Mouse (Mus musculus): Measurements from ENCODE around the gene Gm2115. TPM values are rescaled to one million over a fixed set of nuclear protein-coding genes. Genes with fewer than 3 reads are reported as not detected.

The Gm2115 gene
- polyA plus RNA-seq, 1 experiment from 2014 or later: 0.25 TPM

DNA sequence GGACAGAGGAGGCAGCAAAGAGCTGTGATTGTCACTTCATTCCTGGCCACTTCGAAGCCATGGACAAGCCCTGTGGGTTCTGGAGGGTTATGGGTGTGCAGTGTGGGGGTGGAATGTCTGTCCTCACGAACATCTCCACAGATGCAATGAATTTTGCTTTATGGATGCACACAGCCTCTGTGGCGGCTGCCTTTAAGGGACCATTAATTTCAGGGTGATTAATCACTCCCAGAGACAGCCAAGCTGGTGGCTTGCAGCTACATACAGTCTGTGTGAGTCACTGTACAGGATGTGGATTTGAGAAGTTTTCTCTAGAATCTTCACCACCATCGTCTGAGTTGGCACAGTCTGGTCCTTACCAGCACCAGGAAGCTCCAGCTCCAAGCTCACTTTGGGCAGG lies 17.9 kb downstream of the Gm2115 start:
- no peaks in the 10 kb centered on the region for H3K4me1 ChIP-seq (replicated peaks)
- no peaks in the 10 kb centered on the region for H3K36me3 ChIP-seq
- no peak overlapping the region for H3K4me2 ChIP-seq
- no peak for ATAC-seq (ENCODE audit: insufficient number of reproducible peaks, insufficient read depth, low FRiP score, low TSS enrichment, low read depth)
- H3K9me3 ChIP-seq: no peaks in the 10 kb centered on the region
- 0 out of 2 replicates have a peak, but pooled peaks cover 3% of the 10 kb centered on the region for H3K27me3 ChIP-seq
- no peak overlapping the region for H3K4me3 ChIP-seq (replicated peaks)
- WGBS: 50% methylated on average over 4 of the region's 4 CpGs
- H3K27ac ChIP-seq: no peak overlapping the region
- no peak overlapping the region for H3K9ac ChIP-seq (replicated peaks)

DNA sequence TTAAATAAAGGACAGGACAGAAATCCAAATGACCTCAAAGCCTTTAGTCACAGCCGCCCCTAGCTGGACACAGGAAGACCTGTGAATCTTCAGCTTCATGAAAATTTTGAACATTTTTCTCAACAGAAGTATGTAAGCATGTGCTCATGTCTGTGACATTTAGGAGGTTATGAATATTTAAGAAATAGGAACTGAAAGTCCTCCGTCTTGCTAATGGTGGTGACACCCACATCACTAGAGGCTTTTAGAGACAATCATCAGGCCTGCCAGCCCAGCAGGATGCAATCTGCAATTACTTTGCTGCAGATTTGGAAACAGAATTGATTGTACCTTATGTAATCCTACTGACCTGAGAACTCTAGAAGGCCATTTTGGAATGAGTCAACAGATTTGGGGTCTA lies 22.7 kb downstream of the Gm2115 start:
- Histone ChIP-seq H3K36me3 (no peaks in the 10 kb centered on the region), H3K27me3 (no peaks in the 10 kb centered on the region), H3K27ac (no peak overlapping the region), H3K4me2 (no peak overlapping the region), H3K4me1 (replicated peaks) (no peaks in the 10 kb centered on the region), H3K9ac (replicated peaks) (no peak overlapping the region), H3K4me3 (replicated peaks) (no peak overlapping the region), H3K9me3 (no peaks in the 10 kb centered on the region)
- WGBS: 90% methylated on average over 2 of the region's 2 CpGs
- no peak for ATAC-seq (ENCODE audit: insufficient number of reproducible peaks, insufficient read depth, low FRiP score, low TSS enrichment, low read depth)

DNA sequence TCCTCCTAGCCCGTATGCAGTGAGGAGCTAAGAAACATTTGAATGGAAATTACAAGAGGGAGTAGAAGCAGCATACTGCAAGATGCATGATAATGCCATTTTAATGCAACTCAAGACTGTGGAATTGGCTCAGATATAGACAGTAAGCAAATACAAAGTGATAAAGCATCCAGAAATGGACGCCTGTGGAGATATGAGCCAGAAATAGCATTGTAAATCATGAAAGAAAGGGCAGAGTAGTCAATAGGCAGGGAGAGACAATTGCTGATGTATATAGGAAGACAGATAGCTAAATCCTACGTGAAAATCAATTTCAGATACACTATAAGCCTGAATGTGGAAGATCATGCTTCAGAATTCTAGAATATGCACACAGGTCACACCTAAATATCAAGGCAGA lies 26.5 kb downstream of the Gm2115 start:
- ATAC-seq (ENCODE audit: insufficient number of reproducible peaks, insufficient read depth, low FRiP score, low TSS enrichment, low read depth): no peak
- peaks cover 8% of the 10 kb centered on the region; the same call in 1 of the 2 replicates for H3K4me1 ChIP-seq (replicated peaks)
- no peak overlapping the region for H3K27ac ChIP-seq
- H3K9ac ChIP-seq (replicated peaks): no peak overlapping the region
- H3K27me3 ChIP-seq: no peaks in the 10 kb centered on the region
- no peaks in the 10 kb centered on the region for H3K36me3 ChIP-seq
- H3K4me3 ChIP-seq (replicated peaks): no peak overlapping the region
- 76% methylated on average over 3 of the region's 3 CpGs for WGBS
- no peaks in the 10 kb centered on the region for H3K9me3 ChIP-seq
- H3K4me2 ChIP-seq: no peak overlapping the region

DNA sequence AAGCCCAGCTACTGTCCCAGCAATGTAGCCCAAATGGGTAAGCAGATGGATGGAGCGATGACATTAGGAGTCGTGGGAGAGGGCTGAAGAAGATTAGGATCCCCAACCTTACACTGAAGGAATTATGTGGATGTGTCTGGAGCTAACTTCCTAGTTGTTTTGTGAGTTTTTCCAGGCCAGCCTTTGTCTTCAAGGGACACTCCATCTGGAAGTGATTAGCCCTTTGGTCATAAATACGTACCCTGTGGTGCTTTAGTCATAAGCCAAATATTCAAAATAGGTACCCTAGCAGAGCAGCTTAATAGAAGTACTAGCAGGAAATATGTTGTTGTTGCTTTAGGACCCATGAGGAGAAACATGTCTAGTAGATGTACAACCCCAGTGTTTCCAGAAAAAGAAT lies 28.6 kb downstream of the Gm2115 start:
- no peak for ATAC-seq (ENCODE audit: insufficient number of reproducible peaks, insufficient read depth, low FRiP score, low TSS enrichment, low read depth)
- Histone ChIP-seq H3K9ac (replicated peaks) (no peak overlapping the region), H3K9me3 (no peaks in the 10 kb centered on the region), H3K4me1 (replicated peaks) (peaks cover 8% of the 10 kb centered on the region; the same call in 1 of the 2 replicates), H3K4me3 (replicated peaks) (no peak overlapping the region), H3K27ac (no peak overlapping the region), H3K36me3 (no peaks in the 10 kb centered on the region), H3K27me3 (no peaks in the 10 kb centered on the region), H3K4me2 (no peak overlapping the region)
- 35% methylated on average over 3 of the region's 3 CpGs for WGBS

DNA sequence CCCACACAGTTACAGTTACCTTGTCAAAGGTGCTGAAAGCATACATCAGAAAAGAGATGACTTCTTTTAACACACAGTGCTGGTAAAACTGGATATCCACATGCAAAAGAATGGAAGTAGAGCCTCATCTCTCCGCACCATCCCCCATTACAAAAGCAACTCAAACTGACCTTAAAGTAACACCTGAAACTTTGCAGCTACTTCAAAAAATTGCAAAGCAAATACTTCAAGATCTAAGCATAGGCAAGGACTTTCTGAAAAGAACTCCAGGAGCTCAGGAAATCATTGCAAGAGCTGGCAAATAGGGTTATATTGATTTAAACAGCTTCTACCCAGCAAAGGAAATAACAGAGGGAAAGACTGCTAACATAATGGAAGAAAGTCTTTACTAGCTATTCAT lies 31.7 kb downstream of the Gm2115 start:
- H3K27ac ChIP-seq: no peak overlapping the region
- H3K4me2 ChIP-seq: no peak overlapping the region
- no peak overlapping the region for H3K9ac ChIP-seq (replicated peaks)
- no peaks in the 10 kb centered on the region for H3K27me3 ChIP-seq
- 100% methylated on average over 1 of the region's 1 CpGs for whole genome bisulfite sequencing
- no peak overlapping the region for H3K4me3 ChIP-seq (replicated peaks)
- no peak for ATAC-seq (ENCODE audit: insufficient number of reproducible peaks, insufficient read depth, low FRiP score, low TSS enrichment, low read depth)
- no peaks in the 10 kb centered on the region for H3K9me3 ChIP-seq
- H3K4me1 ChIP-seq (replicated peaks): peaks cover 8% of the 10 kb centered on the region; the same call in 1 of the 2 replicates
- no peaks in the 10 kb centered on the region for H3K36me3 ChIP-seq

DNA sequence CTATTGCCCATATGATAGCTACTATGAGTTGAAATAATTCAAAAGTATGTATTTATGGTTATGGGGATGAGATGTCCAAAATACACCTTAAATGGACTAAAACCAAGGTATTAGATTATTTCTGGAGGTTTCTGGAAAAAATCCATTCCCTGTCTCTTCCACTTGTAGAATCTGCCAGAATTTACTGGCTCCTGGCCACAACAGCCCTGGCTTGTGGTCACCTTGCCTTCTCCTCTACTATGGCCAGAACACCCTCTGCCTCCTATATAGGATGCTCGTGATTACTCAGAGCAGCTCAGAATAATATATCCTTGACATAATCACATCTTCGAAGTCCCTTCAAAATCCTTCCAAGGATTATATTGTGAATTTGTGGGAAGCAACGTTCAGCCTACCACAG lies 35.5 kb downstream of the Gm2115 start:
- no peak overlapping the region for H3K4me3 ChIP-seq (replicated peaks)
- H3K4me2 ChIP-seq: no peak overlapping the region
- no peak for ATAC-seq (ENCODE audit: insufficient number of reproducible peaks, insufficient read depth, low FRiP score, low TSS enrichment, low read depth)
- H3K27me3 ChIP-seq: no peaks in the 10 kb centered on the region
- no peaks in the 10 kb centered on the region for H3K4me1 ChIP-seq (replicated peaks)
- no peak overlapping the region for H3K27ac ChIP-seq
- no peaks in the 10 kb centered on the region for H3K9me3 ChIP-seq
- WGBS: 78% methylated on average over 3 of the region's 3 CpGs
- no peak overlapping the region for H3K9ac ChIP-seq (replicated peaks)
- H3K36me3 ChIP-seq: no peaks in the 10 kb centered on the region

DNA sequence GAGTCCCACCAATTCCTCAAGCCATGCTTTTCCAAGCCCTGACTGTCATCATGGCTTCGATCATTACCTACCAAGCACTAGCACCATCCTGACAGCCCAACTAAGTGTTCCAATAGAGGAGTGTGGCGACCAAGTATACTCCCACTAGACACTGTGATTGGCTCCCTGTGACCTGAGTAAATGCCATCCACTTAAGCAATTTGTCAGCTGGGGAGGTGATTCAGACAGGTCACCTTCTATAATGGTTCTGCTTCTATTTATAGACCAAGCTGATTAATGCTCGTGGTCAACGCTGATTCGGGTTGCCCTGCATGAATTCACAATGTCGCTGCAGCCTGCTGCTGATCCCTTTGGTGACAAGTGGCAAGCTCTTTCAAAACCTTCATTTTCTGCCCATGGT lies 37.4 kb downstream of the Gm2115 start:
- 78% methylated on average over 6 of the region's 6 CpGs for WGBS
- Histone ChIP-seq H3K4me1 (replicated peaks) (no peaks in the 10 kb centered on the region), H3K4me2 (no peak overlapping the region), H3K27ac (no peak overlapping the region), H3K4me3 (replicated peaks) (no peak overlapping the region), H3K36me3 (no peaks in the 10 kb centered on the region), H3K9me3 (no peaks in the 10 kb centered on the region), H3K9ac (replicated peaks) (no peak overlapping the region), H3K27me3 (no peaks in the 10 kb centered on the region)
- no peak for ATAC-seq (ENCODE audit: insufficient number of reproducible peaks, insufficient read depth, low FRiP score, low TSS enrichment, low read depth)

DNA sequence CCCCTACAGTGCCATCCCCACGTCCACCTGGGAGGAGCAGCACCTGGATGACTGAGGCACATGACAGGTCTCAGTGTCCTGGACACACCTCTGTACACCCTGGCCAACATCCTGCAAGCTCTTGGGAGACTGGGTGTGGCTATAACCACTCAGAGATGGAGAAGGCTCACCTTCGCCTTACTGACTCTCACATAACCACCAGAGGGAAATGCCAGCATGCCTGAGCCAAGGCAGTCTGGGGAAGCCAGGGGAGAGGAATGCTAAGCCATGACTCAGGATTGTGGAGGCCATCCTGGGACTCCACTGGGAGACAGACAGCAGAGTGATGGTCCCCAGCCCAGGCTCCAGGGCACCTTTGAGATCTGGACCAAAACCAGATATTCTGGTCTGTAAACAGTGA lies 48.3 kb downstream of the Gm2115 start:
- 84% methylated on average over 2 of the region's 2 CpGs for WGBS
- Histone ChIP-seq H3K27ac (no peak overlapping the region), H3K36me3 (no peaks in the 10 kb centered on the region), H3K4me2 (no peak overlapping the region), H3K4me3 (replicated peaks) (no peak overlapping the region), H3K9ac (replicated peaks) (no peak overlapping the region), H3K27me3 (no peaks in the 10 kb centered on the region), H3K9me3 (no peaks in the 10 kb centered on the region), H3K4me1 (replicated peaks) (no peaks in the 10 kb centered on the region)
- no peak for ATAC-seq (ENCODE audit: insufficient number of reproducible peaks, insufficient read depth, low FRiP score, low TSS enrichment, low read depth)

DNA sequence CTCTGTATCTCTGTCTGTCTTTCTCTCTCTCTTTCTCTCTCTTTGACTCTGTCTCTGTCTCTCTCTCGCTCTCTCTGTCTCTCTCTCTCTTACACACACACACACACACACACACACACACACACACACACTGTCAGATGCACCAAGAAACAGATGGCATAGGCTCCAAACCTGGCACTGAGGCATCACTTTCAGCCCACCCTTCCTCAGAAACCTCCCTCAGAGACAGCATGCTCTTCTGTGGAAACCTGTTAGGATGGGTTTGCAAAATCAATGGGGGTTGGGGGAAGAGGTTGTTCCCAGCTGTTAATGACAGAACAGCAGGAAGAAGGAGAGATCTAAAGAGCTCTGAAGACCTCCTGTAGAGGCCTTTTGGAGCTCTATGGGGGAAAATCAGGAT lies 50.1 kb downstream of the Gm2115 start:
- Histone ChIP-seq H3K4me2 (no peak overlapping the region), H3K9ac (replicated peaks) (no peak overlapping the region)
- no CpG with 5 or more reads among the region's 1 CpGs for WGBS

DNA sequence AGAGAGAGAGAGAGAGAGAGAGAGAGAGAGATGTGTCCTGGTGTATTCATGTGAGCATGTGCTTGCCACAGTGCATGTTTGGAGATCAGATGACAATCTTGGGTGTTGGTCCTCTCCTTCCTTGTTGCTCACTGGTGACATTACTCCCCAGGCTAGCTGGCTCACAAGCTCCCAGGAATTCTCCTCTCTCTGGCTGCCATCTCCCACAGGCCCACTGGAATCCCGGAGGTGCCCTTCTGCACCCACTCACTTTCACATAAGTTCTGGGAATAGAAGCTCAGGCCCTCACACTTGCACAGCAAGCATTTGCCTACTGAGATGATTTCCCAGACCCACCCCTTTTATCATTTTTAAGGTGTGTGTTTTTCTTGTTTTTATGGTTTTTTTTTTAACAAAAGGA lies 51.0 kb downstream of the Gm2115 start:
- Histone ChIP-seq H3K4me1 (replicated peaks) (no peaks in the 10 kb centered on the region), H3K9ac (replicated peaks) (no peak overlapping the region), H3K27ac (no peak overlapping the region), H3K36me3 (no peaks in the 10 kb centered on the region), H3K4me2 (no peak overlapping the region), H3K27me3 (no peaks in the 10 kb centered on the region), H3K9me3 (no peaks in the 10 kb centered on the region), H3K4me3 (replicated peaks) (no peak overlapping the region)
- no peak for ATAC-seq (ENCODE audit: insufficient number of reproducible peaks, insufficient read depth, low FRiP score, low TSS enrichment, low read depth)
- 85% methylated on average over 1 of the region's 1 CpGs for WGBS

More for the DNA sequence above, 50.1 kb downstream of the Gm2115 start:
- H3K36me3 ChIP-seq: no peaks in the 10 kb centered on the region
- H3K9me3 ChIP-seq: no peaks in the 10 kb centered on the region
- H3K27ac ChIP-seq: no peak overlapping the region
- no peaks in the 10 kb centered on the region for H3K27me3 ChIP-seq
- no peak overlapping the region for H3K4me3 ChIP-seq (replicated peaks)
- H3K4me1 ChIP-seq (replicated peaks): no peaks in the 10 kb centered on the region
- ATAC-seq (ENCODE audit: insufficient number of reproducible peaks, insufficient read depth, low FRiP score, low TSS enrichment, low read depth): no peak

DNA sequence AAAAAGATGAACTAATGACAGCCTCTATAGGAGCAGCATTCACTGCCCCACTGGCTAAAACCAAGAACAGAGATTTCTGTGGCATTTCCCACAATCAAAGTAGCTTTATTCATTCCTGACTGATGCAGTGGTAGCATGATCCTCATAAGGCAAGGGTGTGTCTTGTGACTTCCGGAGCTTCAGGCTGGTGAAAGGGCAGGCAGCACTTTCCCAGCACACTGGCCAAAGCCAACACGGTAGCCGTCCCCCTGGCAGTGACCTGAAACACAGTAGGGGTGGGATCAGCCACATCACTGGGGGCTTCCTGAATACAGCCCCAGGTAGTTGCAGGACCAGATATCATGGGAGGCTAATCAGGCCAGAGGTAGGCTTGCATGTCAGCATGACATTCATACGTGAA lies 56.3 kb downstream of the Gm2115 start:
- no peaks in the 10 kb centered on the region for H3K4me1 ChIP-seq (replicated peaks)
- no peak overlapping the region for H3K4me3 ChIP-seq (replicated peaks)
- H3K9ac ChIP-seq (replicated peaks): no peak overlapping the region
- no peak for ATAC-seq (ENCODE audit: insufficient number of reproducible peaks, insufficient read depth, low FRiP score, low TSS enrichment, low read depth)
- no peak overlapping the region for H3K27ac ChIP-seq
- no peaks in the 10 kb centered on the region for H3K36me3 ChIP-seq
- no peaks in the 10 kb centered on the region for H3K27me3 ChIP-seq
- no peaks in the 10 kb centered on the region for H3K9me3 ChIP-seq
- WGBS: 85% methylated on average over 4 of the region's 4 CpGs
- no peak overlapping the region for H3K4me2 ChIP-seq

DNA sequence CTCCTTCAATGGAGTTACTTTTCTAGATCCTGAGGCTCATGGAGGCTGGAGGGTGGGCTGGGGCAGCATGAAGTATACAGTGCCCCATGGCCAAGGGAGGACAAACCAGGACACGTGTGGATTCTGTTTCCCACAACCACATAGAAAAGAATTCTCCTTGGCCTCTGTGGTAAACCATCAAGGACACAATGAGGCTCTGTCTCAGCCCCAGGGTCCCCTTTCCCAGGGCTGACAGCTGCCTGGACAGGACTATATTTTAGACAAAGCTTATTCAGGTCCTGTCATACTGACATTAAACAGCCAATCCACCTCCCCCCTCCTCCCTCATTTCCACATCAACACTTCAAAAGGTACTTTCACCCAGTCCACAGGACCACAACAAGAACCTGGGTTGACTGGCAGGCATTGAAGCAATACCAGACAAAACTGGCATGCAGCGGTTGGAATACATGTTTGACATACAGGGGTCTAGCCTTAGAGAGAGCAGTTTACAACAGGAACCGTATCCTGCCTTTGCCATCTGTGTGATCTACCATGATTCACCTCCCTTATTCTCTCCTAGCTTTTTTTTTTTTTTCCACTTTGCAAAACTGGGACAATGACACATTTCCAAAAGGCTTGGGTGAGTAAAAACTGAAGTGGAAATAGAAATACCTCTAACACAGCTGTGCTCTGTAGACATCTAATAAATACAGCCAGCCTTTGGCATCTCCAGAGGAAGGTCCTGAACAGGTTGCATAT lies 57.8 kb downstream of the Gm2115 start:
- H3K4me3 ChIP-seq (replicated peaks): no peak overlapping the region
- H3K27me3 ChIP-seq: no peaks in the 10 kb centered on the region
- ATAC-seq (ENCODE audit: insufficient number of reproducible peaks, insufficient read depth, low FRiP score, low TSS enrichment, low read depth): no peak
- no peak overlapping the region for H3K9ac ChIP-seq (replicated peaks)
- no peak overlapping the region for H3K27ac ChIP-seq
- no peaks in the 10 kb centered on the region for H3K9me3 ChIP-seq
- 79% methylated on average over 3 of the region's 3 CpGs for WGBS
- H3K4me2 ChIP-seq: no peak overlapping the region
- no peaks in the 10 kb centered on the region for H3K4me1 ChIP-seq (replicated peaks)
- H3K36me3 ChIP-seq: no peaks in the 10 kb centered on the region

Measured in limb, embryonic 12.5 days (tissue).